Mouse (Mus musculus) layer of hippocampus, adult 9-10 months (tissue): ENCODE results near the gene Oit1.

Source experiments
- DNase-seq: peaks from one replicate; pipeline ENCODE4 v3.0.0; 2022; ENCODE audit warnings: low spot score

Gene Oit1

DNA sequence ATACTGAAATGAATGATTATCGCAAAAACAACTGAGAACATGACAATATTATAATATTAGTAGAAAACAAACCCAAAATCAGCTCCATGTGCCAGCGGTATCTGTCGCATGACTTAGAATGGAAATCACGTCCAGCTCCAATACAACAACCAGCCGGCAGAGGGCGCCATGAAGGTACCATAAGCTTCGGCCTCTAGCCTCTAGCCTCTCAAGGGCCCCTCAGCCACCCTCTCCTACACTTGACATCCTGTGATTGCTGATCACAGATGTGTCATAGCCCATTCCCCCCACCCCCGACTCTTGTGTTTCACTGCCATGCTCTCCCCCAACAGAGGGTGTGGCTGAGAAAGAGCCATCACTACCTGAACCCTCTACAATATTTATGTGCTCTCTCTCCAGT, 78.3 kb downstream of the Oit1 start:
- peak; percentile 46 for DNase-seq
